Mouse (Mus musculus): ENCODE measurements around the gene Zc3h12c.

GRCm38 (mm10) chr9:52094471-52094980 is 73.8 kb downstream of the Zc3h12c start:
- TF ChIP-seq CTCF (IDR thresholded peaks at IDR 0.05; ENCODE audit: low read depth) (no peak), EP300 (IDR thresholded peaks at IDR 0.05; ENCODE audit: low read depth) (no peak)
